Mouse (Mus musculus): ENCODE measurements at regions not wholly inside any gene's neighbourhood (a gene's known extent, or its start where the extent isn't known, plus 50 kb on each side); places are given as distances from the start of the nearest gene placed in this dataset.

GRCm38 (mm10) chr16:45033268-45033667 lies 59.9 kb upstream of the Ccdc80 start:
- no peak for DNase-seq (ENCODE audit: low spot score in 2 of 2)

DNA sequence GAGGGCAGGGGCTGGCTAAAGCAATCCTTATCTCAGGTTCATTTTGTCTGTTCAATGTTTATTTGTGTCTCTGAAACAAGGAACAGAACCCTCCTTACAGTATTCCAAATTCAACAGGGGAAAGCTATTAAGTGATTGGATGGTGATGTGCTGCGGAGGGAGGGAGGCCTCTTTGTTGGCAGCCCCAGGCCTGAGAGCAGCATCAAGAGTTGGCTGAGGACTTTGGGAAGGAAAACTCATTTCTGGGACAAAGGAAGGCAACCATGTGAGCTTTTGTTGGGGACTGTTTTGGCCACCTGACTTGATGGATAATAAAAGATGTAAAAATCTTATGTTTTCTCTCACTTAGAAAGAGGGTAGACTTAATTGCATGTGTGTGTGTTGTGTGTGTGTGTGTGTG lies 58.8 kb upstream of the Ccdc80 start:
- DNase-seq (ENCODE audit: low spot score in 2 of 2): no peak

DNA sequence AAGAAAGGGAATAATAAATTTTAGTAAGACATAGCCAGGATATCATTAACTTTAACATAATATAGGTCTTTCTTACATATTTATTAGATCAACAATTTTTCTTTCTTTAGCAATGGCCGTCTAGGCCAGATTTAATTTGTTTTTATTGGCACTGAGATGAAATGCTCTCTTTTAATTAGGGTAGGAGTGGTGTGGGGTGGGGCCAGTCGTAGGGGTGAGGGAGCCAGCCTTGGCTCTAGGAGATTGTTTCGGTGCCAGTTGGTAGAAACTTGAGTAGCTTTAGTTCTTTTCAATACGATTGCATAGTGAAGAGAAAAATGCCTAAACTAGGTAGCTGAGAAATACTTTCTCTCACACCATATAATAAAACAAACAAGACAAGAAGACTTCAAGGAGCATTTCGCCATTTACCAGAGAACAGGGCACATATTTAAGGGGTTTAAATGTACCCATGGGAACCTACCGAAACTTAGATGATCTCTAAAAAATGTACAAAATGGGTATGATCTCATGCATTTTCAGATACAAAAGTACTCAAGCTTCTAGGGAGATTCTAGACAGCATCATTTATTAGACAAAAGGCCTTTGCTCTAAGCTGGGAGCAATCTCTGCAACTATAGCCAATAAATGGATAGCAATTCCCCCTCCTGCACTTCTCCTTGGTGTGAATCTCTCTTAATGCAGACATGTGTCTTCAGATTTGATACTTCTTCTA lies 56.2 kb upstream of the Ccdc80 start:
- DNase-seq (ENCODE audit: low spot score in 2 of 2): peak in 1 of 2 experiments; percentile 20

GRCm38 (mm10) chr16:45037521-45037888 lies 55.7 kb upstream of the Ccdc80 start:
- no peak for DNase-seq (ENCODE audit: low spot score in 2 of 2)

DNA sequence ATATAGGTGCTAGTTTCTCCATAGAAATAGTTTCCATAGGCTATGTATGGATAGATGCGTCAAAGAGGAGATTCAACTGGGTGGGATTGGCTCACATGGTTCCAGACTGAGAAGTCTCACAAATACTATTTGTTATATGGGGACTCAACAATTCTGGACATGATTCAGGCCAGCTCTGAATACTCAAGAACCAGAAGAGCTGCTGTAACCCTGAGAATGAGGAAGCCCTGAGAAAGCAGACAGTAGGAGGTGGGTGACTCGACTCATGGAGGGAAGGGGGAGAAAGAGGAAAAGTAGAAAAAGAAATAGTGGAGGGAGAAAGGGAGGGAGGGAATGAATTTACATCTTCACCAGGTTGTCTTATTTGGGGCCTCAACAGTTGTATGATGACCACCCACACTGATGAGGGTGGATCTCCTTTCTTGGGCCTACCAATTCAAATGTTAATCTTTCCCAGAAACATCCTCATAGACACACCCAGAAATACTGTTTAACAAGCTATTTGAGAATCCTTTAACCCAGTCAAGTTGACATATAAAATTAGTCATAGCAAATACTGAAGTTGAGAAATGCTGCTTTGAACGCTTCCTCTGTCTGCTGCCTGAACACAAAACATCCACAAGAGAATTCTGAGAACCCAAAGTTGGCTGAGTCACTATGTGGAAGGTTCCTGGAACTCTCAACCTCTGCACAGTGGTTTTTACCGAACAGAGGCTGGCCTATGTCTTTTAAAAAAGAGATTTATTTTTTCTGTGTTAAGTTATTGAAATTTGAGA lies 54.8 kb upstream of the Ccdc80 start:
- no peak for DNase-seq (ENCODE audit: low spot score in 2 of 2)
